Mouse (Mus musculus): Measurements from ENCODE around the gene Inka2.

Inka2 gene

GRCm38 (mm10) chr3:105704031-105705008 is at the start of gene Inka2:
Gene Inka2, plus strand, starts transcription at chr3:105704599.
- peak; percentile 76 for DNase-seq (ENCODE audit: extremely low spot score, low spot score)

- DNase-seq (ENCODE audit: extremely low spot score, low spot score): no peak
These were observed 49.3 kb upstream of the Inka2 start for GRCm38 (mm10) chr3:105655031-105655585.

GRCm38 (mm10) chr3:105660530-105660929 is 43.9 kb upstream of the Inka2 start:
- DNase-seq (ENCODE audit: extremely low spot score, low spot score): no peak

- DNase-seq (ENCODE audit: extremely low spot score, low spot score): no peak
These were observed 41.4 kb upstream of the Inka2 start for GRCm38 (mm10) chr3:105663043-105663442.

- no peak for DNase-seq (ENCODE audit: extremely low spot score, low spot score)
These were observed 39.2 kb upstream of the Inka2 start for GRCm38 (mm10) chr3:105665105-105665765.

- DNase-seq (ENCODE audit: extremely low spot score, low spot score): no peak
These were observed 37.3 kb upstream of the Inka2 start for GRCm38 (mm10) chr3:105666996-105667523.

GRCm38 (mm10) chr3:105668161-105668560 is 36.2 kb upstream of the Inka2 start:
- no peak for DNase-seq (ENCODE audit: extremely low spot score, low spot score)

- no peak for DNase-seq (ENCODE audit: extremely low spot score, low spot score)
These were observed 34.6 kb upstream of the Inka2 start for GRCm38 (mm10) chr3:105669776-105670175.

- no peak for DNase-seq (ENCODE audit: extremely low spot score, low spot score)
These were observed 33.6 kb upstream of the Inka2 start for GRCm38 (mm10) chr3:105670801-105671200.

- DNase-seq (ENCODE audit: extremely low spot score, low spot score): peak; percentile 61
These were observed 29.7 kb upstream of the Inka2 start for GRCm38 (mm10) chr3:105674595-105675218.

- DNase-seq (ENCODE audit: extremely low spot score, low spot score): no peak
These were observed 28.5 kb upstream of the Inka2 start for GRCm38 (mm10) chr3:105675932-105676331.

GRCm38 (mm10) chr3:105680346-105680745 is 24.1 kb upstream of the Inka2 start:
- DNase-seq (ENCODE audit: extremely low spot score, low spot score): no peak

- DNase-seq (ENCODE audit: extremely low spot score, low spot score): no peak
These were observed 17.7 kb upstream of the Inka2 start for GRCm38 (mm10) chr3:105686394-105687323.

- DNase-seq (ENCODE audit: extremely low spot score, low spot score): peak; percentile 98
These were observed 16.9 kb upstream of the Inka2 start, which contains the start of gene Ddx20 for GRCm38 (mm10) chr3:105687324-105688060. Gene Ddx20, minus strand, starts transcription at chr3:105687574.

- no peak for DNase-seq (ENCODE audit: extremely low spot score, low spot score)
These were observed 15.9 kb upstream of the Inka2 start for GRCm38 (mm10) chr3:105688536-105688935.

- DNase-seq (ENCODE audit: extremely low spot score, low spot score): no peak
These were observed 10.9 kb upstream of the Inka2 start for GRCm38 (mm10) chr3:105693327-105694080.

- DNase-seq (ENCODE audit: extremely low spot score, low spot score): no peak
These were observed 8.7 kb upstream of the Inka2 start for GRCm38 (mm10) chr3:105695476-105696386.

All from neural tube, embryonic 10.5 days (tissue).